Mouse (Mus musculus) heart, embryonic 13.5 days (tissue): ENCODE measurements around the gene Lgals2. TPM values are rescaled to one million over a fixed set of nuclear protein-coding genes. Genes with fewer than 3 reads are reported as not detected.

Experiments
- ATAC-seq: fragments of 200-750 bp; cut with Nextera tagmentation; 2 replicates; pipeline ENCODE4 v1.8.0; 2017; ENCODE audit warnings: moderate TSS enrichment; ENCODE audit not compliant: insufficient number of reproducible peaks, low FRiP score, low TSS enrichment; ENCODE audit errors: extremely low read depth
- H3K27ac ChIP-seq: fragments of 300-500 bp; sonication (generic); replicated peaks from 2 replicates; pipeline ENCODE4 v1.5.1; 2015; ENCODE audit warnings: moderate library complexity, mild to moderate bottlenecking, inconsistent platforms
- H3K27me3 ChIP-seq: fragments of 300-500 bp; sonication (generic); replicated peaks from 2 replicates; pipeline ENCODE4 v1.6.1; 2015; ENCODE audit warnings: mild to moderate bottlenecking, inconsistent platforms
- H3K36me3 ChIP-seq: fragments of 300-500 bp; sonication (generic); 2 replicates; pipeline ENCODE4 v1.6.1; 2015; ENCODE audit warnings: mild to moderate bottlenecking, inconsistent platforms
- H3K4me1 ChIP-seq: fragments of 300-500 bp; sonication (generic); 2 replicates; pipeline ENCODE4 v1.6.1; 2015; ENCODE audit warnings: inconsistent platforms
- H3K4me2 ChIP-seq: fragments of 300-500 bp; sonication (generic); 2 replicates; pipeline ENCODE4 v1.6.1; 2015; ENCODE audit warnings: inconsistent platforms, mild to moderate bottlenecking, moderate library complexity
- H3K4me3 ChIP-seq: fragments of 300-500 bp; sonication (generic); 2 replicates; pipeline ENCODE4 v1.5.1; 2015; ENCODE audit warnings: moderate library complexity, mild to moderate bottlenecking, inconsistent platforms
- H3K9ac ChIP-seq: fragments of 300-500 bp; sonication (generic); 2 replicates; pipeline ENCODE4 v1.6.1; 2015; ENCODE audit warnings: inconsistent platforms, mild to moderate bottlenecking, moderate library complexity
- H3K9me3 ChIP-seq: fragments of 300-500 bp; sonication (generic); 2 replicates; pipeline ENCODE4 v1.6.1; 2016; ENCODE audit warnings: inconsistent platforms
- WGBS: fragments of 180-500 bp; shearing (Covaris S2); methylation state at CpG from one replicate; pipeline ENCODE4 v1.1.7; 2015; ENCODE audit warnings: mixed read lengths; 5-methylcytosine and 5-hydroxymethylcytosine counted together
- polyA plus RNA-seq: library from polyadenylated mRNA; unstranded; fragments of >200 nt; fragmentation: Nextera tagmentation; extraction: Ambion mirVana; gene quantifications from 2 replicates; pipeline ENCODE4 v1.2.1, GENCODE M21; 2015

Lgals2 gene
- 0.82 TPM in 1 of 2 replicates, not detected in the other for polyA plus RNA-seq

- Histone ChIP-seq H3K4me2 (no peak within 1 kb of the TSS), H3K4me3 (no peak within 1 kb of the TSS), H3K27me3 (no peaks in the 10 kb centered on the region), H3K27ac (no peak within 1 kb of the TSS), H3K9ac (no peak within 1 kb of the TSS), H3K4me1 (peaks cover 31% of the 10 kb centered on the region), H3K9me3 (no peaks in the 10 kb centered on the region), H3K36me3 (peaks cover 2% of the 10 kb centered on the region; the same call in 1 of the 2 replicates)
- 64% methylated on average over 8 of the region's 8 CpGs for WGBS
- ATAC-seq = no peak
These were observed at the start of gene Lgals2 for GRCm38 (mm10) chr15:78855303-78855965. Lgals2 (minus strand) TSS chr15:78855529.

DNA sequence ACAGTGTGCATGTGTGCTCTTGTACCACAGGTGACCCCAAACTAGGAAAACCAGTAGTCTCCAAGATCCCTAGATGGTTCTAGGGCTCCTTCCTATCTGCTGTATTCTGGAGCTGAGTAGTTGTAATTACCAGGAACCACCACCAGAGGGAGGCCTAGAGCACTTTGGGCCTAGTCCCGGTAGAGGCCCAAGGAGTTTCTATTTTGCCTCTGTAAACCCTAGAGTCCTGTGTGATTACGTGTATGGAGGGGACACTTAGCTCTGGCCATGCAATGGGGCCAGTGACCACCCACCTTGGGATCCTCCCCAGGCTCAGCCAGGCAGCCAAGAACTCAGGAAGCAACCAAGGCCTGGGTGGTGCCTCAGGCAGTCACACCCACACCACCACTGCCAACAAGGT, 47.9 kb upstream of the Lgals2 start:
- Histone ChIP-seq H3K4me3 (0 out of 2 replicates have a peak overlapping the region, but pooled peaks have one; percentile 8), H3K27me3 (no peaks in the 10 kb centered on the region), H3K9ac (peak overlapping the region; percentile 74), H3K4me2 (no peak overlapping the region), H3K36me3 (peaks cover 69% of the 10 kb centered on the region), H3K27ac (no peak overlapping the region), H3K9me3 (no peaks in the 10 kb centered on the region), H3K4me1 (peaks cover 34% of the 10 kb centered on the region)
- 0% methylated on average over 2 of the region's 2 CpGs for WGBS
- no peak for ATAC-seq

- Histone ChIP-seq H3K36me3 (peaks cover 51% of the 10 kb centered on the region), H3K27me3 (no peaks in the 10 kb centered on the region), H3K4me1 (peaks cover 52% of the 10 kb centered on the region), H3K9me3 (no peaks in the 10 kb centered on the region), H3K9ac (peak overlapping the region; percentile 96), H3K27ac (peak overlapping the region; percentile 84; the same call in 1 of the 2 replicates), H3K4me3 (peak overlapping the region; percentile 88), H3K4me2 (peak overlapping the region; percentile 94)
- 56% methylated on average over 8 of the region's 8 CpGs for WGBS
- ATAC-seq = no peak
These were observed 46.1 kb upstream of the Lgals2 start for GRCm38 (mm10) chr15:78901422-78901789.

- Histone ChIP-seq H3K4me3 (peak overlapping the region; percentile 88), H3K4me1 (peaks cover 58% of the 10 kb centered on the region), H3K9ac (peak overlapping the region; percentile 96), H3K4me2 (peak overlapping the region; percentile 94), H3K27me3 (no peaks in the 10 kb centered on the region), H3K27ac (peak overlapping the region; percentile 84), H3K36me3 (peaks cover 47% of the 10 kb centered on the region), H3K9me3 (no peaks in the 10 kb centered on the region)
- no peak for ATAC-seq
- WGBS = 18% methylated on average over 18 of the region's 18 CpGs
These were observed 45.5 kb upstream of the Lgals2 start for GRCm38 (mm10) chr15:78900585-78901421.

DNA sequence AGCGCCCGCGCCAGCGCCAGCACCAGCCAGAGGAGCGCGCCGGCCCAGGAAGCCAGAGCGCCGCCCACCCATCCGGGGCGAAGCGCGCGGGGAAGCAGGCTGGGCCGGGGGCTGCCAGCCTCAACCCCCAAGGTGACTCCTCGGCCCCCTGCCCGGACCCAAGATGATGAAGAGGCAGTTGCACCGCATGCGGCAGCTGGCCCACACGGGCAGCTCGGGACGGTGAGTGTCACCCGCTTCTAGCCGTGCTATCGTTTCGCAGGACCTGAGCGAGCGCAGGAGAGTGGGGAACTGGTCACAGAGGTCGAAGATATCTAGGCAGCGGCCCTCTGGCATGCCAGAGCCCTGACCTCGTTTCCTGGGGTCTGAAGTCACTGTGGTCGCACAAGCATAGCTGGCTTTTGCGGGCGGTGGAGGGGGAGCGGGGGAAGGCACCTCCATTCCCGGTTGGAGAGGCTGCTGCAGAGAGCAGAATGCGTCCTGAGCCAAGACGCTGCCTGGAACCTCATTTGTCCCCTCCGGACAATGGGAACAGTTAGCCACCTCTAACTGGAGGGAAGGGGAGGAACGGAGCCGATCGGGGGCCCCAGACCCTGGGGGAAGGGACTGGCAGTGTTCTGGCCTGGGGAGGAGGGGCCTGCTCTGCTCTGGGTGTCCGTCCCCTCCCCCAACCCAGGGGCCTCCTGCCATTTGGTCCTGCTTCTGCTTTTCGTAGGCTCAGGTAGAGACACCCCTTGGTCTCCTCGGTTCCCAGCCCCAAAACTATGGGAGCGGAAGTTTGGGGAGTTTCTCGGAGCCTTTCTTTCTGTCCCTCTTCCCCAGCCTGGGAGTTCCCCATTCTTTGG, 44.6 kb upstream of the Lgals2 start, which contains the start of gene Sh3bp1:
Gene Sh3bp1 (plus strand): TSS at position 29 of the 845 bp plus-strand sequence.
- H3K4me2 ChIP-seq = peak within 1 kb of the TSS; percentile 94
- no peaks in the 10 kb centered on the region for H3K9me3 ChIP-seq
- H3K4me1 ChIP-seq = peaks cover 67% of the 10 kb centered on the region
- H3K4me3 ChIP-seq = peak within 1 kb of the TSS; percentile 88
- WGBS = 1% methylated on average over 47 of the region's 47 CpGs
- H3K36me3 ChIP-seq = peaks cover 46% of the 10 kb centered on the region
- H3K27me3 ChIP-seq = no peaks in the 10 kb centered on the region
- peak; percentile 52; the same call in 1 of the 2 replicates for ATAC-seq
- peak within 1 kb of the TSS; percentile 84 for H3K27ac ChIP-seq
- peak within 1 kb of the TSS; percentile 96 for H3K9ac ChIP-seq

- Histone ChIP-seq H3K9ac (peak within 1 kb of the TSS; percentile 96), H3K4me2 (peak within 1 kb of the TSS; percentile 94), H3K36me3 (peaks cover 42% of the 10 kb centered on the region), H3K27ac (peak within 1 kb of the TSS; percentile 84), H3K4me3 (peak within 1 kb of the TSS; percentile 88), H3K27me3 (no peaks in the 10 kb centered on the region), H3K4me1 (peaks cover 73% of the 10 kb centered on the region), H3K9me3 (no peaks in the 10 kb centered on the region)
- 1% methylated on average over 20 of the region's 20 CpGs for WGBS
- ATAC-seq = no peak
These were observed 44.0 kb upstream of the Lgals2 start, which contains the start of gene Gm49510 for GRCm38 (mm10) chr15:78899409-78899739. Gm49510 (plus strand) TSS chr15:78899667.

- peaks cover 80% of the 10 kb centered on the region for H3K4me1 ChIP-seq
- WGBS = 39% methylated on average over 6 of the region's 6 CpGs
- no peaks in the 10 kb centered on the region for H3K9me3 ChIP-seq
- H3K4me2 ChIP-seq = peak overlapping the region; percentile 94
- peaks cover 41% of the 10 kb centered on the region for H3K36me3 ChIP-seq
- H3K4me3 ChIP-seq = peak overlapping the region; percentile 88
- peak overlapping the region; percentile 96 for H3K9ac ChIP-seq
- H3K27ac ChIP-seq = peak overlapping the region; percentile 84
- no peak for ATAC-seq
- H3K27me3 ChIP-seq = no peaks in the 10 kb centered on the region
These were observed 43.2 kb upstream of the Lgals2 start for GRCm38 (mm10) chr15:78898507-78899001.

DNA sequence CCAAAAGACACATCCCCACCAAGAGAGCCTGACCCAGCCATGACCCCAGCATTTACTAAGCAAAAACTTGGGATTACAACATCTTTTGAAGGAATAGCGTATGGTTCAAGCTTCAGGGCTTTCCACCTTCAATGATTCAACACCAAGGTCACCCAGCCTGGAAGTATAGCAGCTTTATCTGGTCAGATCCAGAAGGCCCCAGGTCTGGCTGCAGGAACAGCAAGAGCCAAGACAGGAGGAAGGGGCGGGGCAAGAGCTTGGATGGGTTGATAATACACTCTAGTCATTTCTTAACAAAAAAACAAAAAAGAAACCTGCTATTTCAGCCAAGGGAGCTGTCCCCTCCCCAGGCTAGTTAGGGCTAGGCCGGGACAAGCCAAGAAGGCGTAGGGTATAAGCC, 42.2 kb upstream of the Lgals2 start:
- WGBS = 65% methylated on average over 4 of the region's 4 CpGs
- no peak for ATAC-seq
- Histone ChIP-seq H3K27me3 (no peaks in the 10 kb centered on the region), H3K4me3 (no peak overlapping the region), H3K36me3 (peaks cover 41% of the 10 kb centered on the region), H3K27ac (0 out of 2 replicates have a peak overlapping the region, but pooled peaks have one; percentile 84), H3K9me3 (no peaks in the 10 kb centered on the region), H3K4me2 (peak overlapping the region; percentile 7; the same call in 1 of the 2 replicates), H3K4me1 (peaks cover 86% of the 10 kb centered on the region), H3K9ac (0 out of 2 replicates have a peak overlapping the region, but pooled peaks have one; percentile 4)

- Histone ChIP-seq H3K36me3 (peaks cover 42% of the 10 kb centered on the region), H3K4me1 (peaks cover 92% of the 10 kb centered on the region), H3K9me3 (no peaks in the 10 kb centered on the region), H3K27me3 (no peaks in the 10 kb centered on the region), H3K4me2 (no peak overlapping the region), H3K27ac (no peak overlapping the region), H3K4me3 (no peak overlapping the region), H3K9ac (no peak overlapping the region)
- 84% methylated on average over 3 of the region's 3 CpGs for WGBS
- no peak for ATAC-seq
These were observed 40.8 kb upstream of the Lgals2 start for GRCm38 (mm10) chr15:78896149-78896548.

DNA sequence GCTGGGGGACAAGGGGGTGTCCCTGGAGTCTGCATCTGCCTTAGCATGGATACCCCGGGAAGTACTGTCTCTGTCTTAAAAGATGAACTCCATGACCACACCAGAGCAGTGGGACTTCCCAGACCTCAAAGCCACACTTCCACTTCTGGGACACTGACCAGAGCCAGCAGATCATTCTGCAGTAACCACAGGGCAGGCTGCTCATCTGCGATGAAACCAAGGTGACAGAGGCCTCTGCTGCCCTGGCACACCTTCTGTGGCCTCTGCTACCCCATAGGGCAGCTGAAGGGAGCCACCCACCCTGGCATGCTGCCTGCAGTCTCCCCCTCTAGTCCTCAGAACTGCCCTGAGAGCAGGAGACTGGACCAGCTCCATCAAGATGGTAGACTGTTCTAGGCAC, 40.4 kb upstream of the Lgals2 start:
- no peak overlapping the region for H3K27ac ChIP-seq
- ATAC-seq = no peak
- H3K9me3 ChIP-seq = no peaks in the 10 kb centered on the region
- H3K36me3 ChIP-seq = peaks cover 46% of the 10 kb centered on the region
- H3K9ac ChIP-seq = no peak overlapping the region
- peaks cover 91% of the 10 kb centered on the region for H3K4me1 ChIP-seq
- no peak overlapping the region for H3K4me3 ChIP-seq
- 73% methylated on average over 2 of the region's 2 CpGs for WGBS
- H3K4me2 ChIP-seq = no peak overlapping the region
- no peaks in the 10 kb centered on the region for H3K27me3 ChIP-seq
